Mouse (Mus musculus): ENCODE measurements around the gene Dcaf8. TPM values are rescaled to one million over a fixed set of nuclear protein-coding genes. Genes with fewer than 3 reads are reported as not detected.

The Dcaf8 gene
- total and polyA plus RNA-seq, 3 experiments, result 31.7 to 49.0 (median 45.8) TPM

DNA sequence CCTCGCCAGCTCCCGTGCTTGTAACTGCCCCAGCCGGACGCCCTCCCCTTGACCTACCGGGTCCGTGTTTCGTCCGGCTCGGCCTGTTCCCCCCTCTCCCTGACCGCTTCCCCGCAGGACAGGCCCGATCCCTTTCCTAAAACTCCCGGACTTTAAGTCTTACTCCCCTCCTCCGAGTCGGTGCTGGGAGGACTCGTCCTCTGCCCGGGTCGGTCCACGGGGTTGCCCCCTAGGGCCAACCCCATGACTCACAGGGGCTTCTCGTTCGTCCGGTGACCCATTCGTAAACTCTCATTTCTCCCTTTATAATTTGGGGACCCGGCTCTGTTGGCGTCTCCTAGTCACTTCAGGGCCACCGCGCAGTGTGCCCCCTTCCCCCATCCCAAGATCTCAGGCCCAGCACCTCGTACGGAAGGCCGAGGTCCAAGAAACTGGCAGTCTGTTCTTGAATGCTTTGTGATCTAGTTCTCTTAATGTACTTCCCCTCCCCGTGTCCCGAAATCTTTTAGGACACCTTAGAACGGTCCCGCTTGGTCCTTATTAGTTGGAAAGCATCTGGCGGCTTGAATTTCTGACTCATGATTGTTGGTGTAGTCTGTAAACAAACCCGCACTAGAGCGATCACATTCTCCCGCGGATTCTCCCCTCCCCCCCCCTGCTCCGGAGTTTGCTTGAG is 533 bp downstream of the Dcaf8 start:
- Histone ChIP-seq H3K27me3 (ENCODE audit: control insufficient read depth in 1 of 2, insufficient read depth in 2 of 2, low read length in 2 of 2) (no peaks in the 10 kb centered on the region), H3K4me3 (ENCODE audit: control insufficient read depth in 1 of 2, insufficient read depth in 1 of 2, low read depth in 2 of 2, low read length in 2 of 2) (peak overlapping the region; percentile 73 to 99), H3K27ac (ENCODE audit: control insufficient read depth, low read depth, low read length) (peak overlapping the region; percentile 89), H3K79me2 (ENCODE audit: control insufficient read depth, insufficient read depth, low read length, poor library complexity) (peaks cover 28% of the 10 kb centered on the region), H3K9me3 (replicated peaks; ENCODE audit: insufficient read depth, low read length) (no peaks in the 10 kb centered on the region), H3K9ac (ENCODE audit: control insufficient read depth, low read depth, low read length, poor library complexity, severe bottlenecking) (peak overlapping the region; percentile 99), H3K36me3 (ENCODE audit: control insufficient read depth in 1 of 2, insufficient read depth in 2 of 2, low read length in 2 of 2) (peaks cover 6 to 13% of the 10 kb centered on the region in 2 experiments), H3K4me1 (ENCODE audit: control insufficient read depth in 1 of 2, insufficient read depth in 2 of 2, low read length in 2 of 2) (peaks cover 0 to 10% of the 10 kb centered on the region in 2 experiments; a peak in 3 of 4 replicates)
- peak; percentile 85 for DNase-seq (ENCODE audit: low read depth, low spot score)
- TF ChIP-seq TAL1 (IDR thresholded peaks at IDR 0.05; ENCODE audit: low read length), result peak; percentile 45
- TF ChIP-seq EP300 (IDR thresholded peaks at IDR 0.05; ENCODE audit: low read depth in 1 of 2, low read length in 2 of 2), result no peak
- no peak for TF ChIP-seq E2F4 (IDR thresholded peaks at IDR 0.05; ENCODE audit: borderline replicate concordance, low read depth, low read length)
- TF ChIP-seq ZNF384 (IDR thresholded peaks at IDR 0.05; ENCODE audit: low read depth, low read length), result no peak
- no peak for TF ChIP-seq CTCF (IDR thresholded peaks at IDR 0.05 in 2 of 3, conservative IDR thresholded peaks at IDR 0.05 in 1 of 3; ENCODE audit: control insufficient read depth in 1 of 3, insufficient read depth in 1 of 3, low read depth in 2 of 3, low read length in 3 of 3, poor library complexity in 1 of 3, severe bottlenecking in 1 of 3)
- TF ChIP-seq CHD2 (IDR thresholded peaks at IDR 0.05; ENCODE audit: low read length), result no peak
- no peak for TF ChIP-seq ZKSCAN1 (IDR thresholded peaks at IDR 0.05; ENCODE audit: low read depth, low read length)
- TF ChIP-seq POLR2AphosphoS5 (IDR thresholded peaks at IDR 0.05; ENCODE audit: borderline replicate concordance, low read depth, low read length), result no peak
- no peak for TF ChIP-seq MYB (IDR thresholded peaks at IDR 0.05; ENCODE audit: low read depth, low read length)
- peak; percentile 44; the same call in 1 of the 2 replicates for TF ChIP-seq SIN3A (IDR thresholded peaks at IDR 0.05; ENCODE audit: low read length)
- no peak for TF ChIP-seq JUND (IDR thresholded peaks at IDR 0.05; ENCODE audit: low read depth, low read length)
- TF ChIP-seq BHLHE40 (IDR thresholded peaks at IDR 0.05; ENCODE audit: borderline replicate concordance, low read depth, low read length), result no peak
- TF ChIP-seq RCOR1 (IDR thresholded peaks at IDR 0.05; ENCODE audit: low read depth, low read length), result no peak
- TF ChIP-seq ZMIZ1 (IDR thresholded peaks at IDR 0.05; ENCODE audit: low read depth, low read length), result no peak; the same call in 1 of the 2 replicates
- TF ChIP-seq UBTF (IDR thresholded peaks at IDR 0.05; ENCODE audit: borderline replicate concordance, insufficient read depth, low read depth, low read length), result no peak
- no peak for TF ChIP-seq TBP (IDR thresholded peaks at IDR 0.05; ENCODE audit: low read depth, low read length)
- TF ChIP-seq MYC (IDR thresholded peaks at IDR 0.05; ENCODE audit: low read depth, low read length), result no peak
- no peak for TF ChIP-seq ELF1 (IDR thresholded peaks at IDR 0.05; ENCODE audit: low read depth, low read length)
- TF ChIP-seq KAT2A (conservative IDR thresholded peaks at IDR 0.05; ENCODE audit: low read depth, low read length), result no peak
- no peak for TF ChIP-seq TCF12 (IDR thresholded peaks at IDR 0.05; ENCODE audit: low read depth, low read length)
- TF ChIP-seq HCFC1 (IDR thresholded peaks at IDR 0.05; ENCODE audit: low read depth, low read length), result no peak
- no peak for TF ChIP-seq MAX (IDR thresholded peaks at IDR 0.05; ENCODE audit: low read length)
- TF ChIP-seq USF1 (IDR thresholded peaks at IDR 0.05; ENCODE audit: low read depth, low read length), result no peak
- no peak for TF ChIP-seq SMC3 (IDR thresholded peaks at IDR 0.05; ENCODE audit: low read depth, low read length)
- TF ChIP-seq NRF1 (IDR thresholded peaks at IDR 0.05; ENCODE audit: insufficient read depth, low read depth, low read length, poor library complexity, severe bottlenecking), result no peak
- TF ChIP-seq MXI1 (IDR thresholded peaks at IDR 0.05; ENCODE audit: low read depth, low read length), result peak; percentile 49
- TF ChIP-seq ETS1 (IDR thresholded peaks at IDR 0.05; ENCODE audit: low read depth, low read length), result no peak
- no peak for TF ChIP-seq MAFK (IDR thresholded peaks at IDR 0.05; ENCODE audit: borderline replicate concordance, low read depth, low read length)
- no peak for TF ChIP-seq RAD21 (IDR thresholded peaks at IDR 0.05; ENCODE audit: low read depth, low read length)
- TF ChIP-seq GABPA (IDR thresholded peaks at IDR 0.05; ENCODE audit: low read depth, low read length), result no peak
- no peak for TF ChIP-seq MAZ (IDR thresholded peaks at IDR 0.05; ENCODE audit: low read depth, low read length)
- no peak for TF ChIP-seq MEF2A (IDR thresholded peaks at IDR 0.05; ENCODE audit: extremely low read depth, insufficient replicate concordance, low read depth, low read length, poor library complexity, severe bottlenecking)
- no peak for TF ChIP-seq GATA1 (IDR thresholded peaks at IDR 0.05; ENCODE audit: low read depth, low read length)
- peak; percentile 6; the same call in 1 of the 2 replicates for TF ChIP-seq POLR2AphosphoS2 (IDR thresholded peaks at IDR 0.05; ENCODE audit: low read length)

Data from MEL (cell line).